Mouse (Mus musculus): ENCODE measurements around the gene Slc22a20.

Gene Slc22a20

DNA sequence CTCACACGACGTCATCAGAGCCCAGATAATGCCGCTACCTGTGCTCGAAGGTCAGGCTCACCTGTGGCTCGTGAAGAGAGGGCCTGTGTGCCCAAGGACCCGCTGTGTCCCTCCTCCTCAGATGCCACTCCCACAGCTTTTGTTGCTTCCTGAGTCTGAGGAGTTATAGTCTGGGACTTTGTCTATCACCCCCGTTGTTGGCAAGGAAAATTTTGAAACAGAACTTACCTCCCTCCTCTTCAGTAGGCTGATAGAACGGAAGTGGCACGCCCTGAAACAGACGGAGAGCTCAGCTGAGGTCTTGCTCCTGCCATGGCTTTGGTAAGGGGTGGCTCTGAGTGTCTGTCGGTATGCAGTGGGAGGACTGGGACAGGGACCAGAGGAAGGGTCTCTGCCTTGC, 35.7 kb downstream of the Slc22a20 start:
- no peak for DNase-seq

DNA sequence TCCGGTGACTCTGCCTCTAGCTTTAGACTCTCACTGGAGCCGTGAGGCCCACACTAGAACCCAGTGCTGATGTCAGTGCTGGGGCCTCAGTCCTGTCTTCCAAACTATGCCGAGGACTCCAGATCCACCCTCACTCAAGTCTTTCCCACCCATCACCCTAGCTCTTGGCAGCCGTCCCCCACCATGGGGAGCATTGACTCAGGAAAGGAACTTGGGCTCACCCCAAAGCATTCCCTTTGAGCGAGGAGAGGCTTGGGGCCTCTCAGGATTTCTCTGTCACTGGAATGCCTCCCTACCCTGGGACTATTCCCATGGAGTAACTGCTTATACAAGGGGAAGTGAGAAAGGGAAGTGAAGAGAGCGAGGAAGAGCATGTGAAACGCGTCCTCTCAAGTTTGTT, 40.1 kb downstream of the Slc22a20 start:
- DNase-seq = no peak

DNA sequence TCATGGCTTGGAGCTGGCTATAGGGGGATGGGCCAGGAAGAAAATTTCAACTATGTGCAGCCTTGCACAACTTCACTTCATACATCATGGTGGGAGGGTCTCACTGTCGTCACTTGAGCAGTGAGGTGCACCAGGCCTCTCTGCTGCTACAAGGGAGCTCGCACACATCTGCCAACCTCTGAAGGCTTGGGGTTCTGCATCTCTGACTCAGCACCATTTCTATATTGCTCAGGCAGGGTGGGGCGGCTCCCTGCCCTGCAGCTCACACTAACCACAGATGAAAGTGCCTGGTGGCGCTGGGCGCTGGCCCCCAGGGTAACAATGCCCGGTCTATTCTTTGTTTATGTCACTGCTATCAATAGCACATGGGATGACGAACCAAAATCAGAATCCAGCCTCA, 40.9 kb downstream of the Slc22a20 start:
- DNase-seq = no peak

DNA sequence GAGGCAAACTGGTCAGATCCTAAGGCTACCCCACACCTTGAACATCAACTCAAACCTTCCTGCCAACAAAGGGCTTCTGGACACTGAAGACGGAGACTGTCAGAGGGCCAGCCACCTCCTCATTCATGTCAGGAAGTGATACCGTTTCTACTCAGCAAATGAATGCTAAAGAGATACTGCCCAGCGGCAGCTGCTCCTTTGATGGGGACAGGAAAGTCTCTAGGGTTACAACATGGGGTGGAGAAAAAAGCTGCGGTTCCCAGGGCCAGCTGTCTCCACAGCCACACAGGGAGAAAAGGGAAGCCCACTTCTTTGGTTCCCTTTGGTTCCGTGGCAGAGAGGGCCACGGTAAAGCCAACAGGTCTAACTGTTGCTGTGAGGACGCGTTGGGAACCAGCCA, 41.8 kb downstream of the Slc22a20 start:
- DNase-seq = no peak

DNA sequence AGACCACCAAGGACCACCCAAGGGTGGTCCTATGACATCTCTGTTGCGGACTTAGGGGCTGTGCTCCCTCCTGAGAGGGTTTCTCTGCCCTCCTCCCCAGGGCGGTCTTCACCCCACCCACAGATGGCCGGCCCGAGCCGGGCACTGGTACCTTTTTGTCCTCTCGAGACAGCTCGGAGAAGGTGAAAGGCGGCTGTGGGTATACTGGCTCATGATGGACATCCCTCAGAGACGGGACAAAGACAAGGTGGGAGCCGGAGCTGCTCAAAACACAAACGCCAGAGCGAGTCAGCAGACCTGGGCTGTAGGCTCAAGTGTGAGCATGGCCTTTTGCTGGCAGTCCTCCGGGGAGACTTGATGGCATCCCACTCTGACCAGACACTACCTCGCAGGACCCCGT, 42.5 kb downstream of the Slc22a20 start:
- no peak for DNase-seq

DNA sequence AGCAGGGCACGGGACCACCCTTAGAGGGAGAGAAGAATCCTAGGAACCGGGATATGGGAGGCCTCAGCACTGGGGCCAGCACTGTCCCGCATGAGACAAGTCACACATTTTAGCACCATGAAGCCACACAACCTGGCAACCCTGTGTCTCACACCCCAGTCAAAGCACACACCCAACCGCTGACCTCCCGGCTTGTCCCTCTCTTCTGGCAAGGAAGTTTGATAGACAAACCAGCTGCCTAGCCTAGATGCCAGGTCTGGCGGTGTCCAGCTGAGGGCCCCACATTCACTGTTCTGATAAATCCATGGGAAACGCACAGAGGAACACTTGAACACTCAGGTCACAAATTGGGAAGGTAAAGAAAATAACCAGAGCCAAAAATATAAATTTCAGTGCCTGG, 43.4 kb downstream of the Slc22a20 start:
- DNase-seq = no peak

DNA sequence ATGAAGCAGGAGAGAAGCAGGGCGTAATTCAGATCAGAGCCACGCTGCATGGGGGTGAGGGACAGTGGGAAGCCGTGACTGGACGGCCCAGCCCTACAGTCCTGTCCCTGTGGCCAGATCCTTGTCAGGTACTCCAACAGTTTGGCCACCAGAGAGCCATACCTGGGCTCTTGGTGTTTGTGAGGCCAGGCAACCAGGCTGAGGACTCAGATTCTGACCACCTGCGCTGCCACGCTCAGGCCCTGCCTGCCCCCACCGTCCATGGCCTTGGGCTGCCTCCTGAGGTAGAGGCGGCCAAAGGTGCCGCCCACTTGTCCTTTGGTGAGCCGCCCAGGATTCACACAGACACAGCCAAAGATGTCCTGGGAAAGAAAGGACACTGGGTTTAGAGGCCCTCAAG, 45.3 kb downstream of the Slc22a20 start:
- no peak for DNase-seq

DNA sequence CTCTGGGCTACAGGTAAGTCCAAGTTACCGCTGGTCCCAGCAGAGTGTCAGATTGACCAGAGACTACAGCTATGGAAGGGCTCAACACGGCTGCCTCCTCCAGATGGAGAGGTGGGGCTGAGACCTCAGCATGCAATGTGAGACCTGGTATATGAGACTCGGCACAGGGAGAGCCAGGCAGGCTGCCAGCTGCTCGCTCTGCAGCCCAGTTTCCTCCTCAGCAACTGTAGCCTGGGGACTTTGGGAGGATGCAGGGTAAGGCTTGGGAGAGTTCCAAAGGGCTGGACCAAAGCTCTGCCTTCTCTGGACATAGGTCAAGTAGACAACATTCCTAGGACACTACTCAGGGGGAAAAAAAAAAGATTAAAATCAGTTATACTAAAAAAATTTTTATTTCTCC, 45.8 kb downstream of the Slc22a20 start:
- DNase-seq = peak; percentile 91

DNA sequence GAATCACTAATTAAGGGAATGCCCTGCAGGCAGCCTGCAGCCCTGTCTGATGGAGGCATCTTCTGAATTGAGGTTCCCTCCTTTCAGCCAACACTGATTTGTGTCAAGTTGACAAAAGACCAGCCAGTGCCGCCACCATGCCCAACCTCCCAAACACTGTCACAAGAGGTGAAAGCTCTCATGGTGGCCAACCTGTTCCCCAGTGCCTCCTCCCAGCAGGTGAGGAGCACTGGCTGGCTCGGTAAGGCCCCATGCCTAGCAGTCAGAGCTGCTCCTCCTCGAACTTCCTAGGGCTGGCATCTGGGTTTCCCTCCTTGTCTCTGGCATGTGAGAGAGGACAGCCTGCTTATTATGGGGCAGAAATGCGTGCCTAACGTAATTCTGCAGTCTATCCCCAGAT, 46.2 kb downstream of the Slc22a20 start:
- DNase-seq = no peak

DNA sequence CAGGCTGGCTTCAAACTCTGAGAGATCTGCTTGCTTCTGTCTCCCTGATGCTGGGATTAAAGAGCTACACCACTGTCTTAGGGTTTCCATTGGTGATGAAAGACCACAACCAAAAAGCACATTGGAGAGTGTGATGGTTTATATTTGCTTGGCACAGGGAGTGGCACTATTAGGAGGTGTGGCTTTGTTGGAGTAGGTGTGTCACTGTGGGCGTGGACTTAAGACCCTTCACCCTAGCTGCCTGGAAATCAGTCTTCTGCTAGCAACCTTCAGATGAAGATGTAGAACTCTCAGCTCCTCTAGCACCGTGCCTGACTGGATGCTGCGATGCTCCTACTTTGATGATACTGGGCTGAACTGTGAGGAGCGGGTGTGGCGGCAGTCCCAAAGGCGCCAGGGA, 47.4 kb downstream of the Slc22a20 start:
- no peak for DNase-seq

DNA sequence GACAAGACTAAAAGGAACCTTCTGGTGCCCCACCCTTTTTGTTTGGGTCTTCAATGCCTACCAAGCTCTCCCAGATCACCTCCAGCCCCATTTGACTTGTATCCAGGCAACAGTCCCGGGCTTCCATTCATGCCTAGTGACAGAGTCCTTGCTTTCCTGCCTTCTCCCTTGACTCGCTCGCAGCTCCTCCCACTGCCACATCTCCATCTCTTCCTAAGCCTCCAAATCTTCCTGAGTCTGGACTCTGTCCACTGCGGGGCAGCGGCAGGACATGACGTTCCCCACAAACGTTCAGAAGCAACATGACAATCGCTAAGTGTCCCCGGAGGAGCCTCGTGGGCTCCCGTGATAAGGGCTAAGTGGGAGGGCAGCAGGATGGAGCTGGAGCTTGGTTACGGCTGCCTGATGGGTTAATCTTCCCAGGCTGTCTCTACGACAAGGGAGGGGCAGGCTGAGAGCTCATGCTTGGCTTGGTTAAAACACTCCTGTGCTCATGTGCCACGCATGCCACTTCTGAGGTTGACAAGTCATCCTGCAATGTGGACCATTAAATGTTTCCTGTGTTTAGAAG, 48.0 kb downstream of the Slc22a20 start:
- DNase-seq = no peak

DNA sequence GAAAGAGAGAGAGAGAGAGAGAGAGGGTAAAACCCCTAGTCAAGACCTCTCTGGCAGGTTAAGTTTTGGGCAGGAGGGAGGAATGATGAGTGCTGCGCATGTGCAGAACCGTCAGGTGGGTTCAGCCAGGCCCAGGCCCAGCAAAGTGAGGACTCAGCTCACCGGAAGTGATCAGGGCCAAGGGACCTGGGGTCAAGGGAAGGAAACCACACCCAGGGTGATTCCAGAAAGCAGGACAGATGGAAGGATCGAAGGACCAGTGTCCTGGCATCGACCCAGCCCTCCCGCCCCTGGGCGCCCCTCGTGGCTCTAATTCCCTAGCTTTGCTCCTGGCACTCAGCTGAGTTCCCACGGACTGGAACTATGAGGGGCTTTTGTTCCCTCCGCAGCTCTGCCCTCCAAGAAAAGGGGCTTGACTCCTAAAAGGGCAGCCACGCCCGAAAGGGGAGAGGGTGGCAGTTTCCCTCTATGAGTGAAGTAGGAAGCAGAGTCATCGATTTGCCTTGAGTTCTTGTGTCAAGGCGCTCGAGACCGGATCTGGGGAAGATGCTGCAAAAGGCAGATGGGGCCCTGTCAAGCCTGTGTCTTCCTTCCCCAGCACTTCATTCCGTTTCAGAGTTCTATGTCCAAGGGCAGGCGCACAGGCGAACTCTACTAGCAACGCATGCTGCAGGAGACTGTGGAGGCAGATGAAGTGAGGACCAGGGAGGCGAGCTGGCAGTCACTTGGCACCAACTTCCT, 48.7 kb downstream of the Slc22a20 start:
- DNase-seq = no peak

DNA sequence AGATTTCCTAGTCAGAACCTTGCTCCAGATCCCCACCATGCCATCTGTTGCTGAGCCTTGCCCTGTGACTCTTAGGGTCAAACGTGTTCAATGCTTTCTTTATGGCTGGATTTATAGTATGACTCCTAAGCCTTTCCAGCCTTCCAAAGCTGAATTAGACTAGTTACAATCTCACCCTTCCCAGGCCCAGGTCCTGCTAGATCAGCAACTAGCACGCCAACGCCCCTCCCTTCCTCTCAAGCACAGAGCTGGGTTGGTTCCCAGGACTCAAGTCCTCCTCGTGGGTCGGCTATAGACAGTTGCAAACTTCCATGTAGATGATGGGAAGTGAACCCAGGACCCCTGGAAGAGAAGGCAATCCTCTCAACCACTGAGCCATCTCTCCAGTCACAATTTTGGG, 50.3 kb downstream of the Slc22a20 start:
- no peak for DNase-seq

DNA sequence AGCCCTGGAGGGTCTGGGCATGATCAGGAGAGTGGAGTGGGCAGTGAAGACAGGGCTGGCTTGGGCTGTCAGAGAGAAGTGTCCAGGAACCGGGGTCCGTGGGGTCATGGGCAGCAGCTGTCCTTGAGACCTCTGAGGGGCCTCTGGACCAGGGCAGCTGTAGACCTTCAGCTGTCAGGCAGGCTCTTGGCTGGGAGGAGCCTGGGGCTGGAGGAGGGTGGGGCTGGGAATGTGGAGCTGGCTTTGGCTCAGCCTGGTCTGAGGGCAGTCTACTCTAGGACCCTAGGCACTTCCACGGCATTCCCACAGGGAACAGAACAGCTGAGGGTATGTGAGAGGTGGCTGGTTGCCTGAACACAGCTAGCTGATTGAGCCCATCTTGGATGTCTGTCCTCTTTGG, 50.7 kb downstream of the Slc22a20 start:
- no peak for DNase-seq

DNA sequence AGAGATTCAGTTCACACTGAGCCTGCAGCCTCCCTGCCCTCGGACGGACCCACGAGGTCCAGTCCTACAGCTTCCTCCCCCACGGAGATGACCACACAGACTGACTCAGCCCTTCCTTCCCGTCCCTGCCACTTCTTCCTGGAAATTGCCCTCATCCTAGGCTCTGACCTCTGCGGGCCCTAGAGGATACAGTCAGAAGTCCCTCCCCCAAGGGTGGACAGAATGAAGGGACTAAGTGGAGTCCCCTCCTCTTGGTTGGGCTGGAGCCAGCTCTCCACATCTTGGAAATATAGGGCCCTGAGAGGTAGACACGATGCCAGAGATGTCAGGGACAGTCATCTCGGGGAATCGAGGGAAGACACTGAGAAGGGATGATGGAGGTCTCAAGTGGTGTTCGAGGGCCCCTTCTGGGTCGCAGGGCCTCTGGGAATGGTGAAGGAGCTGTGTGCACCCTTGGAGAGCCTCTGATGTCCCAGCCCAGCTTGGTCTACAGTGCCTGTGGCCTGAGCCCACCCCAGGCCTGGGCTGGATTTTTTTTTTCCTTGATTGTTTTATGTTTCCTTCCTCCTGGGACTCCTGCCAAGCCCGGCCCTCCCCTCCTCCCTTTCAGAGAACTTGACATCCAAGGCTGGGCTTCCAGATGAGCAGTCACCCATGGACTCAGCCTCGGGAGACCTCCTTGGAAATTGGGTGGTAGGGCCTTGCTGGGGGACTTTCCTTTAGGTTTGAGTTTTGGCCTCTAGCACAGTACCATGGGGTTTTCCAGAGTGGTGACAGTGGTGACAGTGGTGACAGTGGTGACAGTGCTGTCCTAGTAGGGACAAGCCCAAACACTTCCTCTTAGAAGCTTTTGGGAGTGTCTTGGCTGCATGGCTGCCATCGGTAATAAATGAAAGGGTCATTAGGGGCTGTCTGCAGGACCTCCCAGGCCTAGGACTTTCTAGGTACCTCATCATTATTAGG, 56.0 kb downstream of the Slc22a20 start:
- DNase-seq = peak; percentile 80

DNA sequence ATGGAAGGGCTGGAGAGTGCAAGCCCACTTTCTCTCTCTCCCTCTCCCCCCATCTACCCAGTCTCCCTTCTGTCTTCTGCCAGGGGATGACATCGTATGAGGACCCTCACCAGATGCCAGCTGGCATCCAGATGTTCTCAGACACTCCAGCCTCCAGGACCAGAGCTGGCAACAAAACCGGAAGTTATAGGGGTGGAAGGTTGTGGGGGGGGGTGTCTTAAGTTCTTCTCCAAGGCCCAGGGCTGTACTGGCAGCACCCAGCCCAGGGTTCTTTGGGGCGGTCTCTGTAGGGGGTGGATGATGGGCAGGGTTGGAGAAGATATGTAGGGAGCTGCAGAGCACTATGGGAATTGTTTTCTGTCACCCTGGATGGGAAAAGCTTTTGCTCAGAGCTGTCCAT, 57.4 kb downstream of the Slc22a20 start:
- no peak for DNase-seq

DNA sequence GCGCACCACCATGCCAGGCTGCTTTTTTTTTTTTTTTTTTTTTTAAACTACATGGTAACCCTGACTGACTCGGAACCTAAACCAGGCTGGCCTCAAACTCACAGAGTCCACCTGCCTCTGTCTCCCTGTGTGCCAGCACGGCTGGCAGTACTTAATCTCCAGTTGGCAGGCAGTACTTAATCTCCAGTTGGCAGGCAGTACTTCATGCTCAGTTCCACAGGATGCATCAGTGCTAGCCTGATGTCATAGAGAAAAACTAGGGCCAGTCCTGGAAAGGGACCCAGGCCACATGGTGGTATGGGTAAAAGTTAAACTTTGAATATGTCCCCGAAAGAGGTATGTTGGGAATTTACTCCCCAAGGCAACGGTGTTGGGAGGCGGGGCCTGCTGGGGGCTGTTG, 57.8 kb downstream of the Slc22a20 start:
- DNase-seq = no peak

DNA sequence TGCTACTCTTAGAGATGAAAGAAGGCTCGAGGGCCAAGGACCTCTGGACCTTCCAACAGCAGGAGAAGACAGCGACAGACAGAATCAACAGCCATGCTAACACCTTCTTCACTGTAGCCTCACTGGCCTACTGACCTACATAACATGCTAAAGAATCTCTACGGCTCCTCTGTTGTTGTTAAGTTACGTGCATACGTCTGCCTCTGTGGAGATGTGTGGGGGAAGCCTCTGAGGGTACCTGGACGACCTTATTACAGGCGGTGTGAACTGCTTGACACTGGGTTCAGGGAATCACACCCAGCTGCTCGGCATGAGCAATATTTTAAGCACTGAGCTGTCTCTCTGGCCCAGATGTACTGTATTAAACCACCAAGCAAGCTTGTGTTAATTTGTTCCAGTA, 58.4 kb downstream of the Slc22a20 start:
- DNase-seq = no peak

DNA sequence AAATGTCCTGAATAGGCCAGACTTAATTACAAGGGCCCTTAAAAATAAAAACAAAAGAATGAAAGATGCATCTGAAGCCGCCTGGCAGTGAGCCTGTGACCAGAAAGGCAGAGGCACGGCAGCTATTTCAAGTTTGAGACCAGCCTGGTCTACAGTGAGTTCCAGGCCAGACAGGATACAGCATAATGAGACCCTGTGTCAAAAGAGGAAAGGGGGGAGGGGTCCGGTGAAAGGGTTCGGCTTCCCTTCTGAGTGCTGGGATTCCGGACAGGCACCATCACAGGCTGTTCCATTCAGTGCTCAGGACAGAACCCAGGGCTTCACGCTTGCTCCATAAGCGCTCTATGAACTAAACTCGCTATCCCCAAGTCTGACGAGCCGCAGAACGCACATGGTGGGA, 58.9 kb downstream of the Slc22a20 start:
- DNase-seq = no peak

DNA sequence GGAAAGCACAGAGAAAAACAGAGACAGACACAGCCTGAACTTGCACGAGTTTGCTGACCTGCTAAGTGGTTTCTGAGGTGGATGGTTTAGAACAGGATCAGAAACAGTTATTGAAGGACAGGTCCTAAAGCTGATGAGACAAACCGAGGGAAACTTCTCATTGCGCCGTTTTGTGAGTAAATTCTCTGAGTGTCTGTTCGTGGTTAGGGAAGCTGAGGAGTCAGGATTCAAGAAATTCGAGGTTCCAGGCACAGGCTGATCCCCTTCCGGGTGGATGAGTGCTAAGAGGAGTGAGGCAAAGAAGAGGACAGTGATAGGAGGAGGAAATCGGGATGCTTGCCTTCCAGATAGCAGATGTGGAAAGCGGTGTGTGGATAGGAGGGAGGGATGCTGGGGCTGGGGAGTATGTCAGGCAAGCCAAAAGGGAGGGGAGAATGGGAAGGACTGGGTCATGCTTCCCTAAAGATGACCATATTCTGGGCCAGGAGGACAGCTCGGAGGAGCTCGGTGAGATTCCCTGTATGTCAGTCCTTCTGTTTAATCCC, 60.6 kb downstream of the Slc22a20 start:
- DNase-seq = no peak

DNA sequence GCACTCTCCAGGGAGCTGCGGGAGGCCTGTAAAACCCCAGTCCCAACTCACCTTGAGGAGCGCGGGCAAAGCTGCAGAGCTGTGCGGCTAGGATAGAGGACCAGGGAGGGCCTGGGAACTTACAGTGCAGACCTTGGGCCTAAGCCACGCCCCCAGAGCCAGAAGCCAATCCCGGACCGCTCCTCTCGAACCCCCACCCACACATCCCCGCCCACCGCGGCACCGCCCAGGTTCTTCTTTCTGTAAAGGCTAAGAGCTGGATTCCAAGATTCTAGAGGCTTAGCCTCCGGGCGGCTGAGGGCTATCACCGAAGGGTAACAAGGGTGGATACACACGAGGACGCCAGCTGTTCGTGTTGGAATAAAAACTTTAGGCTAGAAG, 61.2 kb downstream of the Slc22a20 start, which contains the start of gene Cdc42ep2:
TSS of gene Cdc42ep2 (minus strand) at position 104 of the 381 bp plus-strand sequence.
- peak; percentile 95 for DNase-seq

DNA sequence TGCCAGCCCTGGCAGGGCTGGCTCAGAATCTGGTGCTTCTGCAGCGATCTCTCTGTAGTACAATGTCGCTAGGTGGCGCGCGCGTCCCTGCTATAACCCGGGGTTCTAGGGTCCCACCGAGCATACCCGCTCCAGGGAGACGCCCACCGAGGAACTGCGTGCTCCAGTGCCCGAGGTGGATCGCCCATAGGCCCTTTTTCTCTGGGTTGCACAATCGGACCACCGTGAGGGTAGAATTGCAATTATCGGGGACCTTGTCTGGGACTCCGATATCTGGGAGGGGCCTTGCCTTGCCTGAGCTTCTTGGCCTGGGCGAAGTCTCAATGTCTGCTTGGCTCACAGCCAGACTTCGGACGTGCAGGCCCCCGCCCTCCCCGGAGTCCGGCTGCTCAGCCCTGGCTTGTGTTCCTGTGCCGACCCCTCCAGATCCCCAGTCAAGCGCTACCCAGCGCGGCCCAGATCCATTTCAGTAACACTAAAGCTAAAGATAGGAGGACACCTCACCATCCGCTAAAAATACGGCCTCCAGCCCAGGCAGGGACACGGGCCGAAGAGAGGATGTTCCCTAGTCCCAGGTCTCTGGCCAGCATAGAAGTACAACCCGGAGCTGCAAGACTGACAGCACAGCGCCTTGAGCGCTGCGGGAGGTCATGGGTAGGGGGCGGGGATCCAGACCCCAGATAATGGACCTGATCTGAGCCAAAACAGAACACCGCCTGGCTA, 61.8 kb downstream of the Slc22a20 start:
- DNase-seq = peak; percentile 84

DNA sequence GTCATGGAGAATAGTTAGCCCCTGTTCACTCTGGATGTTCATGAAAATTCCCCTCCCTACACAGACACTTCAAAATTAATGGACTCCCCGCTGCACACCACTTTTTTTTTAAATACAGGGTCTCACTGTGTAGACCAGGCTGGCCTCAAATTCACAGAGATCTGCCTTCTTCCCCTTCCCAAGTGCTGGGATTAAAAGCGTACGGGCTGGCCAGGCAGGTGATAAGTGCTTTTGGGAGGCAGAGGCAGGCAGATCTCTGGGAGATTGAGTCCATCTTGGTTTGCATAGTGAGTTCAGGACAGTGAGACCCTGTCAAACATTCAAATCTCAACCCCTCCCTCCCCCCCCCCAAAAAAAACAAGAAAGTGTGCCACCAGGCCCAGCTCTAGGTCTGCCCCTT, 63.0 kb downstream of the Slc22a20 start:
- no peak for DNase-seq
